Mouse (Mus musculus): ENCODE measurements around the gene Cysrt1.

The Cysrt1 gene

GRCm38 (mm10) chr2:25203631-25204214 is 38.5 kb downstream of the Cysrt1 start:
- DNase-seq, result peak; percentile 57 to 66

GRCm38 (mm10) chr2:25200631-25201030 is 41.6 kb downstream of the Cysrt1 start:
- DNase-seq, result peak in 1 of 2 experiments; percentile 30

- peak in 1 of 2 experiments; percentile 25 for DNase-seq
Measured at GRCm38 (mm10) chr2:25197946-25198345, 44.3 kb downstream of the Cysrt1 start.

- DNase-seq, result peak in 1 of 2 experiments; percentile 45
Measured at GRCm38 (mm10) chr2:25197191-25197590, 45.1 kb downstream of the Cysrt1 start.

GRCm38 (mm10) chr2:25196172-25196954 is 45.9 kb downstream of the Cysrt1 start, which contains the start of gene Tor4a:
TSS of gene Tor4a (minus strand) at chr2:25196886.
- peak; percentile 87 to 96 for DNase-seq

- DNase-seq, result peak; percentile 89 to 90
Measured at GRCm38 (mm10) chr2:25195211-25196156, 46.8 kb downstream of the Cysrt1 start.

- peak in 1 of 2 experiments; percentile 47 for DNase-seq
Measured at GRCm38 (mm10) chr2:25194486-25195171, 47.6 kb downstream of the Cysrt1 start.

GRCm38 (mm10) chr2:25194006-25194405 is 48.2 kb downstream of the Cysrt1 start:
- DNase-seq, result peak in 1 of 2 experiments; percentile 24

- peak; percentile 87 to 91 for DNase-seq
Measured at GRCm38 (mm10) chr2:25193330-25193770, 48.9 kb downstream of the Cysrt1 start.
